Mouse (Mus musculus): ENCODE data around the gene Gstm2. TPM values are rescaled to one million over a fixed set of nuclear protein-coding genes. Genes with fewer than 3 reads are reported as not detected.
"Not testable (repeated sequence)": the region's sequence is repeated elsewhere in the genome, so short reads cannot be mapped to it uniquely, and the experiment has no call there.

The Gstm2 gene
- total RNA-seq, 2 experiments from 2014 or later, result 2.6 to 2.9 TPM

GRCm38 (mm10) chr3:107953328-107953755, 32.9 kb downstream of the Gstm2 start:
- DNase-seq (ENCODE audit: low spot score in 2 of 2), result peak in 1 of 2 experiments; percentile 31
- intact Hi-C loops (cut with DNase I), result loop anchor here (2.0 to 10.0 kb wide), 3 partner anchors 25 to 101 kb away; partner anchors contain the start of gene Gstm1

GRCm38 (mm10) chr3:107950531-107950930, 35.7 kb downstream of the Gstm2 start:
- no peak for DNase-seq (ENCODE audit: low spot score in 2 of 2)
- intact Hi-C loops (cut with DNase I), result loop anchor here (5.0 to 10.0 kb wide), 2 partner anchors 67 to 104 kb away; partner anchors contain the start of gene Gstm1

- DNase-seq (ENCODE audit: low spot score in 2 of 2); intact Hi-C loops (cut with DNase I): not testable (repeated sequence)
Observed at GRCm38 (mm10) chr3:107949461-107949860, 36.8 kb downstream of the Gstm2 start.

GRCm38 (mm10) chr3:107945729-107946128, 40.5 kb downstream of the Gstm2 start:
- DNase-seq (ENCODE audit: low spot score in 2 of 2), result no peak
- intact Hi-C loops (cut with DNase I), result no loop called here

- intact Hi-C loops (cut with DNase I), result no loop called here
- no peak for DNase-seq (ENCODE audit: low spot score in 2 of 2)
Observed at GRCm38 (mm10) chr3:107943239-107943990, 42.8 kb downstream of the Gstm2 start, which contains the start of gene Gstm6. Gene Gstm6 (minus strand): TSS chr3:107943749.

GRCm38 (mm10) chr3:107941261-107941660, 45.0 kb downstream of the Gstm2 start:
- DNase-seq (ENCODE audit: low spot score in 2 of 2), result no peak
- intact Hi-C loops (cut with DNase I), result no loop called here

- intact Hi-C loops (cut with DNase I), result no loop called here
- DNase-seq (ENCODE audit: low spot score in 2 of 2), result no peak
Observed at GRCm38 (mm10) chr3:107940524-107940923, 45.7 kb downstream of the Gstm2 start.

GRCm38 (mm10) chr3:107939830-107940229, 46.4 kb downstream of the Gstm2 start:
- DNase-seq (ENCODE audit: low spot score in 2 of 2), result peak; percentile 56 to 59
- intact Hi-C loops (cut with DNase I), result no loop called here

- peak in 1 of 2 experiments; percentile 38 for DNase-seq (ENCODE audit: low spot score in 2 of 2)
- intact Hi-C loops (cut with DNase I), result no loop called here
Observed at GRCm38 (mm10) chr3:107939403-107939802, 46.9 kb downstream of the Gstm2 start.

- DNase-seq (ENCODE audit: low spot score in 2 of 2), result no peak
- intact Hi-C loops (cut with DNase I), result no loop called here
Observed at GRCm38 (mm10) chr3:107935888-107936287, 50.4 kb downstream of the Gstm2 start.

GRCm38 (mm10) chr3:107935268-107935667, 51.0 kb downstream of the Gstm2 start:
- intact Hi-C loops (cut with DNase I), result no loop called here
- DNase-seq (ENCODE audit: low spot score in 2 of 2), result no peak

GRCm38 (mm10) chr3:107932128-107932527, 54.1 kb downstream of the Gstm2 start:
- no peak for DNase-seq (ENCODE audit: low spot score in 2 of 2)
- intact Hi-C loops (cut with DNase I), result no loop called here

Other genes starting within 250 kb of the Gstm2 start
- 10 to 100 TPM; 12.4 to 14.0 TPM for gene Csf1, start 226.0 kb downstream of the Gstm2 start, total RNA-seq (2021)
- not detected for gene Eps8l3, start 109.2 kb downstream of the Gstm2 start, total RNA-seq (2021)
- 100 to 1,000 TPM; 221 to 262 TPM for gene Gstm5, start 90.6 kb downstream of the Gstm2 start, total RNA-seq (2021)
- 10 to 100 TPM; 81.4 to 92.9 TPM for gene Gstm7, start 54.6 kb downstream of the Gstm2 start, total RNA-seq (2021)
- gene Gstm6, start 42.7 kb downstream of the Gstm2 start, total RNA-seq (2021), result 1 to 10 TPM; 4.0 to 4.7 TPM
- not detected for gene Gstm3, start 17.2 kb downstream of the Gstm2 start, total RNA-seq (2021)
- 100 to 1,000 TPM; 237 to 250 TPM for gene Gstm1, start 31.5 kb upstream of the Gstm2 start, total RNA-seq (2021)
- 10 to 100 TPM in 1 of 2 experiments, 1 to 10 TPM in 1; 7.8 to 11.8 TPM for gene Gstm4, start 58.4 kb upstream of the Gstm2 start, total RNA-seq (2021)
- gene Ampd2, start 100.2 kb upstream of the Gstm2 start, total RNA-seq (2021), result 10 to 100 TPM; 48.9 to 52.9 TPM
- gene Gnat2, start 106.3 kb upstream of the Gstm2 start, total RNA-seq (2021), result not detected
- 10 to 100 TPM; 26.9 to 27.0 TPM for gene Gnai3, start 159.7 kb upstream of the Gstm2 start, total RNA-seq (2021)
- gene Gpr61, start 168.4 kb upstream of the Gstm2 start, total RNA-seq (2021), result 10 to 100 TPM; 18.1 to 19.1 TPM
- gene Amigo1, start 199.9 kb upstream of the Gstm2 start, total RNA-seq (2021), result 10 to 100 TPM; 71.3 to 78.0 TPM
- 10 to 100 TPM; 15.0 to 21.4 TPM for gene Cyb561d1, start 214.8 kb upstream of the Gstm2 start, total RNA-seq (2021)
- 10 to 100 TPM; 20.5 to 32.5 TPM for gene Atxn7l2, start 224.5 kb upstream of the Gstm2 start, total RNA-seq (2021)
- gene Sypl2, start 240.2 kb upstream of the Gstm2 start, total RNA-seq (2021), result 1 to 10 TPM; 1.0 to 1.9 TPM